Mouse (Mus musculus) effector memory CD4-positive, alpha-beta T cell, adult 5 months (primary cell): ENCODE results near the gene Mgrn1. TPM values are rescaled to one million over a fixed set of nuclear protein-coding genes. Genes with fewer than 3 reads are reported as not detected.

ENCODE experiments used
- polyA plus RNA-seq: library from polyadenylated mRNA; unstranded; fragments of 100-300 nt; shearing (Covaris generic); gene quantifications from one replicate; pipeline ENCODE4 v1.2.1, GENCODE M21; 2017

The Mgrn1 gene
- 61.7 TPM for polyA plus RNA-seq

GRCm38 (mm10) chr16:4885760-4886689 lies at the start of gene Mgrn1:
Mgrn1 (plus strand) TSS chr16:4886249.

DNA sequence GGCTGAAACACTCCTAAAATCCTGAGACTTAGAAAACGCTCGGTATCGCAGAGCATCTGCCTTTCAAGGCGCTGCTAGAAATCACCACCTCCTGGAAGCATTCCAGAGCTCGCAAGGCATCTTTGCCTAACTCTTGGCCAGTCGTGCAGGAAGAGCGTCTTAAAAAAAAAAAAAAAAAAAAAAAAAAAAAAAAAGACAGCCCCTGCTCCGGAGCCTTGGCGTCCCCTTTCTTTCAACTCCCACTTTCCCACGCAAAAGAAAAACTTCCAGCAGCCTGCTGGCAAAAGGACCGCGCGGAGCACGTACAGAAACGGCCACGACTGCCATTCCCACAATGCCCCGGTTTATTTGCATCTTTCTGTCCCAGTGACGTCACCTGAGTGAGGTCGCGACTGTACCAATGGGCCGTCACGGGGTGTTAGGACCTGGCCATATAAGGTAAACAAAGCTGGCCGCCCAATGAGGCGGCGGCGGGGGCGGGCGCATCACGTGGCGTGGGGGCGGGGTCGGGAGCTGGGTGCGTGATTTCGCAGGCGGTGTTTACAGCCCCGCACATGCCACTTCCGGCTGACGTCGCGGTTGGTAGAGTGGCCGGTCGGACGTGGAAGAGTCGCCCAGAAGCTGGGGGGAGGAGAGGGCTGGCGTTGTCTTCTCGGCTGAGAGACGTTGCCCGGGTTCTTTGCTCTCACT lies 5.8 kb upstream of the Mgrn1 start, which contains the start of gene Ubald1:
Gene Ubald1 (minus strand): TSS at position 180 of the 690 bp plus-strand sequence.

GRCm38 (mm10) chr16:4938461-4938860 lies 52.4 kb downstream of the Mgrn1 start, which contains the start of gene Nudt16l1:
Nudt16l1 (plus strand) TSS chr16:4938761.

DNA sequence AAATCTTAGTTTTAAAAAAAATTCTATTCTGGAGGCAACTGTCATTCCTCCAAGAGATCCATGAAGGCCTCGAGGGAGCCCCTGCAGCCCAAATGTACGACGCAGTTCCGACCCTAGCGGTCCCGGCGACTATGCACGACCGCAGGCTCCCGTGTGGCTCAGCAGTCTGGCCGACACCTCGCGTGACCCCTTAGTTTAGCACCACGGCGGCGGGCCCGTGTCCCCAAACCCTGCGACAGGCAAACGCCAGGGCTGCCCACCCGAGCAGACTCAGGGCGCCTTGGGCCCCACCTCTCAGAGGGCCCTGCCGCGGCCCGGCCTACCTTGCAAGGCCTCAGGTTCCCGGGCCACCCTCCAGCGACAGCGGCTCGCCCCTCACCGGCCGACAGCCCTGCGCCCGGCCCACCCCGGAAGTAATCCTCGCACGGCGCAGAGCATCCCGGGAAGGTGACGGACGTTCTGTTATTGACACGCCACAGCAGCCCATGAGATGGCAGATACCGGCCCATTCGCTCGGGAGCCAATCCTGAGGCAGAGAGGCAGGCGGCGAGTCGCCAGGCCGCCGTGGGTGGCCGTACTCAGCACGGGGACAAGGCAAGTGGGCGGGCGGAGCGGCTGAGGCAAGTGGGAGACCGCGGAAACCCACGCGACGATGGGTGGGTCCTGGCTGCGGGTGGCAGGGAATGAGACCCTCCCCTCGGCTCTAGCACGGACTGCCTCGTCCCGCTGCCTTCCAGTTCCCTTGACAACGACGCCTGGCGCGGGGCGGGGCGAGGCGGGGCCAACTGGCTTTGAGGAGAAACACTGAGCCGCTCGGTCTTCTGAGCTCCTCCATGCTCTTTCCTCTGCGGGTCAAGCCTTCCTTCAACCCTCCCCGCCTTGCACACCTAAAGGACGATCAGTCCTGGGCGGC lies 78.0 kb downstream of the Mgrn1 start, which contains the start of gene Anks3:
Gene Anks3 (minus strand): TSS at position 409 of the 913 bp plus-strand sequence.

Other genes with a start within 250 kb of the Mgrn1 start
- 0.65 TPM for gene Vasn, start 246.3 kb upstream of the Mgrn1 start, polyA plus RNA-seq
- 33.5 TPM for gene Dnaja3, start 246.3 kb upstream of the Mgrn1 start, polyA plus RNA-seq
- 103 TPM for gene Coro7, start 206.5 kb upstream of the Mgrn1 start, polyA plus RNA-seq
- gene Nmral1, start 166.9 kb upstream of the Mgrn1 start, polyA plus RNA-seq, result 2.7 TPM
- 47.4 TPM for gene Hmox2, start 159.9 kb upstream of the Mgrn1 start, polyA plus RNA-seq
- gene Cdip1, start 96.0 kb upstream of the Mgrn1 start, polyA plus RNA-seq, result 73.7 TPM
- 0.31 TPM for gene 4930562C15Rik, start 50.8 kb upstream of the Mgrn1 start, polyA plus RNA-seq
- gene Ubald1, start 5.9 kb upstream of the Mgrn1 start, polyA plus RNA-seq, result 119 TPM
- 57.5 TPM for gene Nudt16l1, start 52.5 kb downstream of the Mgrn1 start, polyA plus RNA-seq
- 55.1 TPM for gene Anks3, start 78.0 kb downstream of the Mgrn1 start, polyA plus RNA-seq
- not detected for gene Sept12, start 111.6 kb downstream of the Mgrn1 start, polyA plus RNA-seq
- not detected for gene Smim22, start 121.0 kb downstream of the Mgrn1 start, polyA plus RNA-seq
- 15.3 TPM for gene Rogdi, start 127.3 kb downstream of the Mgrn1 start, polyA plus RNA-seq
- 122 TPM for gene Glyr1, start 163.6 kb downstream of the Mgrn1 start, polyA plus RNA-seq
- gene Ubn1, start 163.8 kb downstream of the Mgrn1 start, polyA plus RNA-seq, result 78.4 TPM
- gene Ppl, start 246.2 kb downstream of the Mgrn1 start, polyA plus RNA-seq, result 0.15 TPM